Mouse (Mus musculus) liver, embryonic 14.5 days (tissue): ENCODE results near the gene Gm21985. TPM values are rescaled to one million over a fixed set of nuclear protein-coding genes. Genes with fewer than 3 reads are reported as not detected.

Experiments
- ATAC-seq: fragments of 200-750 bp; cut with Nextera tagmentation; 2 replicates; pipeline ENCODE4 v1.8.0; 2017; ENCODE audit warnings: moderate number of reproducible peaks, mild to moderate bottlenecking, moderate library complexity; ENCODE audit not compliant: insufficient read depth
- DNase-seq, 3 experiments: peaks; one replicate each; pipeline ENCODE4 v3.0.0-alpha.2; 2012 to 2013; ENCODE audit warnings: low read depth in 3 of 3, low spot score in 3 of 3
- H3K27ac ChIP-seq: fragments of 300-500 bp; sonication (generic); 2 replicates; pipeline ENCODE4 v1.5.1; 2014; ENCODE audit warnings: moderate library complexity, mild to moderate bottlenecking, control low read depth, inconsistent platforms
- H3K27me3 ChIP-seq: fragments of 300-500 bp; sonication (generic); 2 replicates; pipeline ENCODE4 v1.6.1; 2014; ENCODE audit warnings: mild to moderate bottlenecking, low read length, moderate library complexity; ENCODE audit not compliant: control insufficient read depth, insufficient read depth
- H3K36me3 ChIP-seq: fragments of 300-500 bp; sonication (generic); replicated peaks from 2 replicates; pipeline ENCODE4 v1.6.1; 2014; ENCODE audit warnings: low read depth; ENCODE audit not compliant: control insufficient read depth, insufficient read depth
- H3K4me1 ChIP-seq, 2 experiments: fragments of 200-500 bp in 1 of 2; fragments of 300-500 bp in 1 of 2; sonication (generic) in 1 of 2; replicated peaks; 2 replicates each; pipeline ENCODE4 v1.6.1; 2012 to 2014; ENCODE audit warnings: antibody characterized with exemption in 1 of 2, inconsistent platforms in 1 of 2, low read length in 1 of 2; ENCODE audit not compliant: control insufficient read depth in 2 of 2, insufficient read depth in 2 of 2
- H3K4me2 ChIP-seq: fragments of 300-500 bp; sonication (generic); 2 replicates; pipeline ENCODE4 v1.6.1; 2014; ENCODE audit warnings: low read depth, mild to moderate bottlenecking, control low read depth, moderate library complexity
- H3K4me3 ChIP-seq, 2 experiments: fragments of 200-500 bp in 1 of 2; fragments of 300-500 bp in 1 of 2; sonication (generic) in 1 of 2; 2 replicates each; pipeline ENCODE4 v1.5.1; 2012 to 2014; ENCODE audit warnings: low read depth in 2 of 2, low read length in 2 of 2, mild to moderate bottlenecking in 2 of 2, control low read depth in 1 of 2, inconsistent platforms in 1 of 2, moderate library complexity in 1 of 2; ENCODE audit not compliant: insufficient read depth in 1 of 2
- H3K9ac ChIP-seq: fragments of 300-500 bp; sonication (generic); replicated peaks from 2 replicates; pipeline ENCODE4 v1.6.1; 2014; ENCODE audit warnings: mild to moderate bottlenecking, control low read depth, moderate library complexity
- H3K9me3 ChIP-seq: fragments of 300-500 bp; sonication (generic); 2 replicates; pipeline ENCODE4 v1.6.1; 2016; ENCODE audit warnings: low read length, mixed read lengths; ENCODE audit not compliant: control insufficient read depth
- CTCF ChIP-seq: IDR thresholded peaks from 2 replicates; pipeline ENCODE4 v1.5.1; 2016; ENCODE audit warnings: antibody characterized with exemption, low read depth, control low read depth
- EP300 ChIP-seq: IDR thresholded peaks from 2 replicates; pipeline ENCODE4 v1.6.1; 2016; ENCODE audit warnings: antibody characterized with exemption, low read depth
- WGBS: fragments of 180-500 bp; shearing (Covaris S2); extraction: QIAGEN DNeasy Blood & Tissue Kit; methylation state at CpG from one replicate; pipeline ENCODE4 v1.1.7; 2014; ENCODE audit not compliant: insufficient replicate concordance; 5-methylcytosine and 5-hydroxymethylcytosine counted together
- polyA plus RNA-seq, 2 experiments: library from polyadenylated mRNA; depleted of rRNA in 1 of 2; stranded (reverse) in 1 of 2; unstranded in 1 of 2; fragments of >200 nt; fragmentation: Nextera tagmentation in 1 of 2; extraction: Ambion mirVana in 1 of 2; gene quantifications; 2 replicates each; pipeline versions ENCODE4 v1.2.1 to v1.2.3; 2012 to 2014

Gm21985 gene
- polyA plus RNA-seq, 2 experiments: not detected

GRCm38 (mm10) chr2:112454125-112454861 is 188.2 kb downstream of the Gm21985 start:
- DNase-seq (no peak), ATAC-seq (peak; percentile 57)
- 27% methylated on average over 17 of the region's 17 CpGs for WGBS
- H3K9ac ChIP-seq: peak overlapping the region; percentile 98
- no peaks in the 10 kb centered on the region for H3K27me3 ChIP-seq
- H3K36me3 ChIP-seq: no peaks in the 10 kb centered on the region
- peak overlapping the region; percentile 62 for H3K27ac ChIP-seq
- H3K9me3 ChIP-seq: no peaks in the 10 kb centered on the region
- peak overlapping the region; percentile 93 to 100 for H3K4me3 ChIP-seq
- H3K4me2 ChIP-seq: peak overlapping the region; percentile 88
- peaks cover 3 to 7% of the 10 kb centered on the region in 2 experiments for H3K4me1 ChIP-seq
- TF ChIP-seq EP300: no peak
- no peak for TF ChIP-seq CTCF

DNA sequence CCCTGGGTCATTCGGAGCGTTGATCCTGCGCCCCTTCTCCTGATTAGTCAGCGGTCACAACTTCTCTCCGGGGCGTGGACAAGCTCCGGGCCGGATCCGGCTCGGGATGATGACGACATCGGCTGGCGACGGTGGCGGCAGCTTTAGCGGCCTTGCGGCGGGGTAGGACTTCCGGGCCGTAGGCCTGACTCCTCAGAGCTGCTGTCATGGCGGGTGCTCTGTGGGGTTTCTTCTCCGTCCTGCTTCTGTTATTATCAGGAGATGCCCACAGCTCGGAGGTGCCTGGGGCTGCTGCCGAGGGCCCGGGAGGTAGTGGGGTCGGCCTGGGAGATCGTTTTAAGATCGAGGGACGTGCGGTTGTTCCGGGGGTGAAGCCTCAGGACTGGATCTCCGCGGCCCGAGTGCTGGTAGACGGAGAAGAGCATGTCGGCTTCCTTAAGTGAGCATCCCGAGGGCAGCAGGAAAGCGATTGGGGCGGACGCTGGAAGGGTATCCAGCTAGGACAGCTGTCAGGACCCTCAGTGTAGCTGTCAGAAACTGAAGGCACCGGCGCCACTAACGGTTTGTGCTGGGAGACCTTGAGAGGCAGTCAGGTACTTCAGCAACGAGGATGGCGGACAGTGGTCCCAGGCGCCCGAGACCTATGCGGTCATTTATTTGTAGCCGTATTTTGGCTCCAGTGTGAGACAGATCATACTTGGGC is 188.9 kb downstream of the Gm21985 start, which contains the start of gene Emc7:
Emc7 (plus strand) TSS at position 136 of the 703 bp plus-strand sequence.
- TF ChIP-seq CTCF: no peak
- TF ChIP-seq EP300: no peak
- H3K9me3 ChIP-seq: no peaks in the 10 kb centered on the region
- H3K36me3 ChIP-seq: peaks cover 2% of the 10 kb centered on the region
- peak within 1 kb of the TSS; percentile 93 to 100 for H3K4me3 ChIP-seq
- no peaks in the 10 kb centered on the region for H3K27me3 ChIP-seq
- under 1% methylated on average over 49 of the region's 49 CpGs for WGBS
- H3K9ac ChIP-seq: peak within 1 kb of the TSS; percentile 98
- H3K4me2 ChIP-seq: peak within 1 kb of the TSS; percentile 88
- DNase-seq: peak; percentile 91 to 92 (median 92)
- peak; percentile 99 for ATAC-seq
- peaks cover 3 to 7% of the 10 kb centered on the region in 2 experiments for H3K4me1 ChIP-seq
- peak within 1 kb of the TSS; percentile 62 for H3K27ac ChIP-seq

Other genes with a start within 250 kb of the Gm21985 start
- not detected in 2 replicates for gene Olfr1311, start 241.9 kb upstream of the Gm21985 start, polyA plus RNA-seq (2012; rRNA removed)
- gene Olfr1311, start 241.9 kb upstream of the Gm21985 start, polyA plus RNA-seq (2014; fragmentation: Nextera tagmentation; extraction: Ambion mirVana): not detected in 2 replicates
- not detected in 2 replicates for gene Olfr1312, start 216.1 kb upstream of the Gm21985 start, polyA plus RNA-seq (2012; rRNA removed)
- gene Olfr1312, start 216.1 kb upstream of the Gm21985 start, polyA plus RNA-seq (2014; fragmentation: Nextera tagmentation; extraction: Ambion mirVana): not detected in 2 replicates
- gene Olfr1313, start 188.5 kb upstream of the Gm21985 start, polyA plus RNA-seq (2012; rRNA removed): not detected in 2 replicates
- not detected in 2 replicates for gene Olfr1313, start 188.5 kb upstream of the Gm21985 start, polyA plus RNA-seq (2014; fragmentation: Nextera tagmentation; extraction: Ambion mirVana)
- not detected in 2 replicates for gene Olfr1314, start 169.5 kb upstream of the Gm21985 start, polyA plus RNA-seq (2012; rRNA removed)
- not detected in 2 replicates for gene Olfr1314, start 169.5 kb upstream of the Gm21985 start, polyA plus RNA-seq (2014; fragmentation: Nextera tagmentation; extraction: Ambion mirVana)
- gene Olfr1315-ps1, start 150.9 kb upstream of the Gm21985 start, polyA plus RNA-seq (2012; rRNA removed): not detected in 2 replicates
- gene Olfr1315-ps1, start 150.9 kb upstream of the Gm21985 start, polyA plus RNA-seq (2014; fragmentation: Nextera tagmentation; extraction: Ambion mirVana): not detected in 2 replicates
- gene Olfr1316, start 131.3 kb upstream of the Gm21985 start, polyA plus RNA-seq (2012; rRNA removed): not detected in 2 replicates
- gene Olfr1316, start 131.3 kb upstream of the Gm21985 start, polyA plus RNA-seq (2014; fragmentation: Nextera tagmentation; extraction: Ambion mirVana): not detected in 2 replicates
- gene Olfr1317, start 126.0 kb upstream of the Gm21985 start, polyA plus RNA-seq (2012; rRNA removed): not detected in 2 replicates
- gene Olfr1317, start 126.0 kb upstream of the Gm21985 start, polyA plus RNA-seq (2014; fragmentation: Nextera tagmentation; extraction: Ambion mirVana): not detected in 2 replicates
- gene Olfr1318, start 112.1 kb upstream of the Gm21985 start, polyA plus RNA-seq (2012; rRNA removed): not detected in 2 replicates
- not detected in 2 replicates for gene Olfr1318, start 112.1 kb upstream of the Gm21985 start, polyA plus RNA-seq (2014; fragmentation: Nextera tagmentation; extraction: Ambion mirVana)
- gene Lpcat4, start 26.8 kb upstream of the Gm21985 start, polyA plus RNA-seq (2012; rRNA removed): 2.4 and 2.9 TPM in 2 replicates
- gene Lpcat4, start 26.8 kb upstream of the Gm21985 start, polyA plus RNA-seq (2014; fragmentation: Nextera tagmentation; extraction: Ambion mirVana): 1.9 and 2.1 TPM in 2 replicates
- gene Nutm1, start 7.0 kb upstream of the Gm21985 start, polyA plus RNA-seq (2012; rRNA removed): not detected in 2 replicates
- gene Nutm1, start 7.0 kb upstream of the Gm21985 start, polyA plus RNA-seq (2014; fragmentation: Nextera tagmentation; extraction: Ambion mirVana): not detected in 2 replicates
- 82.3 and 93.1 TPM in 2 replicates for gene Nop10, start 4.4 kb upstream of the Gm21985 start, polyA plus RNA-seq (2012; rRNA removed)
- gene Nop10, start 4.4 kb upstream of the Gm21985 start, polyA plus RNA-seq (2014; fragmentation: Nextera tagmentation; extraction: Ambion mirVana): 164 and 166 TPM in 2 replicates
- 6.9 and 8.7 TPM in 2 replicates for gene Slc12a6, start 489 bp upstream of the Gm21985 start, polyA plus RNA-seq (2012; rRNA removed)
- 3.4 and 4.9 TPM in 2 replicates for gene Slc12a6, start 489 bp upstream of the Gm21985 start, polyA plus RNA-seq (2014; fragmentation: Nextera tagmentation; extraction: Ambion mirVana)
- 22.9 and 26.3 TPM in 2 replicates for gene Emc4, start 101.7 kb downstream of the Gm21985 start, polyA plus RNA-seq (2012; rRNA removed)
- 37.4 and 38.1 TPM in 2 replicates for gene Emc4, start 101.7 kb downstream of the Gm21985 start, polyA plus RNA-seq (2014; fragmentation: Nextera tagmentation; extraction: Ambion mirVana)
- gene Katnbl1, start 112.9 kb downstream of the Gm21985 start, polyA plus RNA-seq (2012; rRNA removed): 4.6 and 6.5 TPM in 2 replicates
- gene Katnbl1, start 112.9 kb downstream of the Gm21985 start, polyA plus RNA-seq (2014; fragmentation: Nextera tagmentation; extraction: Ambion mirVana): 20.0 and 20.9 TPM in 2 replicates
- 4.3 and 5.8 TPM in 2 replicates for gene Emc7, start 188.7 kb downstream of the Gm21985 start, polyA plus RNA-seq (2012; rRNA removed)
- 13.0 and 13.3 TPM in 2 replicates for gene Emc7, start 188.7 kb downstream of the Gm21985 start, polyA plus RNA-seq (2014; fragmentation: Nextera tagmentation; extraction: Ambion mirVana)
- not detected in 2 replicates for gene Chrm5, start 214.5 kb downstream of the Gm21985 start, polyA plus RNA-seq (2012; rRNA removed)
- gene Chrm5, start 214.5 kb downstream of the Gm21985 start, polyA plus RNA-seq (2014; fragmentation: Nextera tagmentation; extraction: Ambion mirVana): not detected in 2 replicates
- 5.2 and 8.6 TPM in 2 replicates for gene Aven, start 226.7 kb downstream of the Gm21985 start, polyA plus RNA-seq (2012; rRNA removed)
- 5.4 and 5.9 TPM in 2 replicates for gene Aven, start 226.7 kb downstream of the Gm21985 start, polyA plus RNA-seq (2014; fragmentation: Nextera tagmentation; extraction: Ambion mirVana)